34 mouse cellular contexts compared by ENCODE assay signal in the genomic region with DNA sequence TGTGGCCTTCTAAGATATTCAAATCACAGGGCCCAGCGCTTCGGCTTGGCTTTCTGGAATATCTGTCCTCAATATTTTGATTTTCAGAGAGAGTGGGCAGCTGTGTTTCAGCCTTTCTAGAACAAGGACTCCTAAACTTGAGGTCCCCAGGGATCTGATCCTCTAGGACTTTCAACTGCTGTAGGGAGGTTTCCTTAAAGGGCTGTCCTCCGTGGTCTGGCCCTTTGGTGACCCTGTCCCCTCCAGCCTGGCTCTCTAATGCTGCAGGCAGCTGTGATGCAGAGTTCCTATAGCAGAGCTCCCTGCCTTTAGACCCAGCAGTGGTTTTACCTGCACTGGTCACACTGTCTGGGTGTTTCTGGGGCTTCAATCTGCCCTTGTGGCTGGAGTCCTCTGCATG.
"Had no signal": no experiment of that assay in that cellular context is flagged by ENCODE, and none has a peak within 500 bp of the region (broad histone marks: within the 10 kb centered on the region; RNA-seq: fewer than 3 reads in every experiment).

No protein-coding gene starts in this region.

- H3K36me3 ChIP-seq: intestine, embryonic 15.5 days had no signal

- H3K4me2 ChIP-seq: heart, embryonic 12.5 days; heart, embryonic 13.5 days; heart, embryonic 15.5 days; hindbrain, embryonic 12.5 days; hindbrain, embryonic 13.5 days; hindbrain, embryonic 14.5 days; hindbrain, embryonic 15.5 days; intestine, embryonic 15.5 days; kidney, embryonic 15.5 days had no signal

- ATAC-seq: hindbrain, embryonic 16.5 days; hindbrain, postnatal 0 days; inflammation-experienced regulatory T-cells, adult 6 months; intestine, embryonic 15.5 days; intestine, embryonic 16.5 days; intestine, postnatal 0 days had no signal

- H3K9me3 ChIP-seq: heart, embryonic 12.5 days; heart, embryonic 13.5 days; heart, embryonic 15.5 days; hindbrain, embryonic 10.5 days; hindbrain, embryonic 12.5 days; hindbrain, embryonic 13.5 days; hindbrain, embryonic 15.5 days; intestine, embryonic 15.5 days; kidney, embryonic 15.5 days had no signal

- H3K27ac ChIP-seq: heart, embryonic 13.5 days; heart, embryonic 15.5 days; hindbrain, embryonic 10.5 days; hindbrain, embryonic 12.5 days; hindbrain, embryonic 13.5 days; hindbrain, embryonic 14.5 days; hindbrain, embryonic 15.5 days; hindbrain, postnatal 0 days; intestine, embryonic 15.5 days; kidney, embryonic 15.5 days; kidney, postnatal 0 days; layer of hippocampus, adult 2 months; left cerebral cortex, adult 2 months had no signal

- H3K27me3 ChIP-seq: heart, embryonic 12.5 days; heart, embryonic 13.5 days; heart, embryonic 15.5 days; hindbrain, embryonic 12.5 days; hindbrain, embryonic 13.5 days; hindbrain, embryonic 15.5 days; intestine, embryonic 15.5 days; kidney, embryonic 15.5 days had no signal

- H3K9ac ChIP-seq: heart, embryonic 12.5 days; heart, embryonic 15.5 days; hindbrain, embryonic 12.5 days; hindbrain, embryonic 14.5 days; hindbrain, embryonic 15.5 days; intestine, embryonic 15.5 days; kidney, embryonic 15.5 days had no signal

- DNase-seq: heart, postnatal 10 days; heart, postnatal 14 days; heart, postnatal 36 days; heart, postnatal 4 days; kidney, adult 11 months; kidney, adult 18-20 months; kidney, adult 2 months; kidney, adult 8-10 months; kidney, adult 9 months; kidney, postnatal 10 days; kidney, postnatal 14 days; kidney, postnatal 25 days; kidney, postnatal 36 days; kidney, postnatal 4 days; layer of hippocampus, adult 9-11 months; layer of hippocampus, postnatal 36 days had no signal

- H3K4me3 ChIP-seq: heart, embryonic 12.5 days; heart, embryonic 13.5 days; heart, embryonic 15.5 days; hindbrain, embryonic 12.5 days; hindbrain, embryonic 13.5 days; hindbrain, embryonic 15.5 days; intestine, embryonic 15.5 days; kidney, embryonic 15.5 days; layer of hippocampus, adult 2 months; left cerebral cortex, adult 2 months had no signal
